Mouse (Mus musculus): ENCODE data around the gene Mettl8. TPM values are rescaled to one million over a fixed set of nuclear protein-coding genes. Genes with fewer than 3 reads are reported as not detected.

Mettl8 gene
- total and polyA plus RNA-seq, 3 experiments = 20.0 to 21.7 TPM; not detected in 1

- Histone ChIP-seq H3K4me1 (ENCODE audit: control insufficient read depth in 1 of 2, insufficient read depth in 2 of 2, low read length in 2 of 2) (peaks cover 9 to 11% of the 10 kb centered on the region in 2 experiments), H3K36me3 (ENCODE audit: control insufficient read depth in 1 of 2, insufficient read depth in 2 of 2, low read length in 2 of 2) (peaks cover 0 to 11% of the 10 kb centered on the region in 2 experiments; a peak in 2 of 4 replicates), H3K4me3 (ENCODE audit: control insufficient read depth in 1 of 2, insufficient read depth in 1 of 2, low read depth in 2 of 2, low read length in 2 of 2) (no peak overlapping the region), H3K9ac (ENCODE audit: control insufficient read depth, low read depth, low read length, poor library complexity, severe bottlenecking) (no peak overlapping the region), H3K27me3 (ENCODE audit: control insufficient read depth in 1 of 2, insufficient read depth in 2 of 2, low read length in 2 of 2) (no peaks in the 10 kb centered on the region), H3K27ac (ENCODE audit: control insufficient read depth, low read depth, low read length) (no peak overlapping the region), H3K79me2 (ENCODE audit: control insufficient read depth, insufficient read depth, low read length, poor library complexity) (no peaks in the 10 kb centered on the region), H3K9me3 (replicated peaks; ENCODE audit: insufficient read depth, low read length) (no peaks in the 10 kb centered on the region)
- TF ChIP-seq MAFK (IDR thresholded peaks at IDR 0.05; ENCODE audit: borderline replicate concordance, low read depth, low read length) (no peak), GABPA (IDR thresholded peaks at IDR 0.05; ENCODE audit: low read depth, low read length) (no peak), ZC3H11A (IDR thresholded peaks at IDR 0.05; ENCODE audit: low read depth, low read length) (no peak), TBP (IDR thresholded peaks at IDR 0.05; ENCODE audit: low read depth, low read length) (no peak), ZNF384 (IDR thresholded peaks at IDR 0.05; ENCODE audit: low read depth, low read length) (no peak), KAT2A (conservative IDR thresholded peaks at IDR 0.05; ENCODE audit: low read depth, low read length) (no peak), TCF12 (IDR thresholded peaks at IDR 0.05; ENCODE audit: low read depth, low read length) (no peak), MEF2A (IDR thresholded peaks at IDR 0.05; ENCODE audit: extremely low read depth, insufficient replicate concordance, low read depth, low read length, poor library complexity, severe bottlenecking) (no peak), EP300 (IDR thresholded peaks at IDR 0.05; ENCODE audit: low read depth in 1 of 2, low read length in 2 of 2) (no peak), NRF1 (IDR thresholded peaks at IDR 0.05; ENCODE audit: insufficient read depth, low read depth, low read length, poor library complexity, severe bottlenecking) (no peak), CHD2 (IDR thresholded peaks at IDR 0.05; ENCODE audit: low read length) (no peak)
- no peak for DNase-seq (ENCODE audit: low read depth, low spot score)
Measured at GRCm38 (mm10) chr2:70962921-70963320, 92.5 kb downstream of the Mettl8 start.

- Histone ChIP-seq H3K4me3 (ENCODE audit: control insufficient read depth in 1 of 2, insufficient read depth in 1 of 2, low read depth in 2 of 2, low read length in 2 of 2) (no peak overlapping the region), H3K9me3 (replicated peaks; ENCODE audit: insufficient read depth, low read length) (no peaks in the 10 kb centered on the region), H3K27me3 (ENCODE audit: control insufficient read depth in 1 of 2, insufficient read depth in 2 of 2, low read length in 2 of 2) (no peaks in the 10 kb centered on the region), H3K9ac (ENCODE audit: control insufficient read depth, low read depth, low read length, poor library complexity, severe bottlenecking) (no peak overlapping the region), H3K4me1 (ENCODE audit: control insufficient read depth in 1 of 2, insufficient read depth in 2 of 2, low read length in 2 of 2) (peaks cover 9 to 11% of the 10 kb centered on the region in 2 experiments), H3K36me3 (ENCODE audit: control insufficient read depth in 1 of 2, insufficient read depth in 2 of 2, low read length in 2 of 2) (peaks cover 0 to 10% of the 10 kb centered on the region in 2 experiments; a peak in 2 of 4 replicates), H3K79me2 (ENCODE audit: control insufficient read depth, insufficient read depth, low read length, poor library complexity) (no peaks in the 10 kb centered on the region), H3K27ac (ENCODE audit: control insufficient read depth, low read depth, low read length) (no peak overlapping the region)
- peak; percentile 50; the same call in 1 of the 2 replicates for TF ChIP-seq MYB (IDR thresholded peaks at IDR 0.05; ENCODE audit: low read depth, low read length)
- TF ChIP-seq MXI1 (IDR thresholded peaks at IDR 0.05; ENCODE audit: low read depth, low read length) = peak; percentile 46; the same call in 1 of the 2 replicates
- TF ChIP-seq EP300 (IDR thresholded peaks at IDR 0.05; ENCODE audit: low read depth in 1 of 2, low read length in 2 of 2) = peak; percentile 26 to 33; a peak in 2 of 4 replicates
- TF ChIP-seq ZC3H11A (IDR thresholded peaks at IDR 0.05; ENCODE audit: low read depth, low read length) = no peak
- TF ChIP-seq SIN3A (IDR thresholded peaks at IDR 0.05; ENCODE audit: low read length) = peak; percentile 33; the same call in 1 of the 2 replicates
- peak; percentile 17 for DNase-seq (ENCODE audit: low read depth, low spot score)
Measured at GRCm38 (mm10) chr2:70961086-70961941, 94.1 kb downstream of the Mettl8 start.
